ENCODE assay signal across 19 mouse cellular contexts in genomic region chr7:137002431-137002830, GRCm38 (mm10).
DNase-seq lines count a peak whose midpoint lies in the region; ATAC-seq and TF ChIP-seq lines count a peak whose summit lies in the region.
"Had no signal": no experiment of that assay in that cellular context is flagged by ENCODE, and none has a peak within 500 bp of the region (broad histone marks: within the 10 kb centered on the region; RNA-seq: fewer than 3 reads in every experiment).

No protein-coding gene starts in this region.

- 0 out of 2 replicates have a peak, but pooled peaks cover 3% of the 10 kb centered on the region for H3K27me3 ChIP-seq in hindbrain, embryonic 13.5 days
- H3K27me3 ChIP-seq in hindbrain, embryonic 12.5 days = no peaks in the 10 kb centered on the region
- H3K27me3 ChIP-seq in lung, embryonic 14.5 days (ENCODE audit: insufficient read depth, low read length) = no peaks in the 10 kb centered on the region
- H3K27me3 ChIP-seq: CH12.LX; embryonic facial prominence, embryonic 12.5 days; Patski had no signal

- peaks cover 52% of the 10 kb centered on the region for H3K4me1 ChIP-seq in hindbrain, embryonic 13.5 days (replicated peaks)
- peaks cover 32% of the 10 kb centered on the region for H3K4me1 ChIP-seq in hindbrain, embryonic 12.5 days
- H3K4me1 ChIP-seq in lung, embryonic 14.5 days (ENCODE audit: insufficient read depth) = peaks cover 5% of the 10 kb centered on the region; the same call in 1 of the 2 replicates

- no peak for ATAC-seq in hindbrain, embryonic 13.5 days (ENCODE audit: low FRiP score)
- no peak for ATAC-seq in hindbrain, embryonic 12.5 days (ENCODE audit: low FRiP score)
- no peak for ATAC-seq in lung, embryonic 14.5 days (ENCODE audit: insufficient read depth)
- ATAC-seq: activated CD4-positive, CD25-positive, alpha-beta regulatory T cell, adult 4 months; forebrain, postnatal 0 days; hindbrain, embryonic 16.5 days; inflammation-experienced regulatory T-cells, adult 6 months; Patski had no signal

- H3K9ac ChIP-seq in hindbrain, embryonic 13.5 days = no peak overlapping the region
- no peak overlapping the region for H3K9ac ChIP-seq in hindbrain, embryonic 12.5 days
- no peak overlapping the region for H3K9ac ChIP-seq in lung, embryonic 14.5 days
- H3K9ac ChIP-seq: embryonic facial prominence, embryonic 12.5 days; forebrain, postnatal 0 days had no signal

- peak; percentile 4 for DNase-seq in lung, embryonic 14.5 days
- DNase-seq in lung, postnatal 25 days (ENCODE audit: low spot score) = no peak
- DNase-seq in brain, adult 2 months (ENCODE audit: low read depth, low spot score) = peak; percentile 3
- DNase-seq in brain, embryonic 18.5 days (ENCODE audit: low read depth, low spot score) = peak; percentile 16
- DNase-seq in right cerebral cortex, postnatal 25 days = no peak
- DNase-seq: cerebellum, adult 11 months; cerebellum, adult 9-10 months; cerebellum, postnatal 25 days; gastrocnemius, postnatal 14 days had no signal

- 48% methylated on average over 3 of the region's 3 CpGs for WGBS in hindbrain, embryonic 13.5 days
- WGBS in hindbrain, embryonic 12.5 days = 54% methylated on average over 3 of the region's 3 CpGs
- WGBS in lung, embryonic 14.5 days = 78% methylated on average over 3 of the region's 3 CpGs

- TF ChIP-seq CTCF in lung, embryonic 14.5 days (IDR thresholded peaks at IDR 0.05; ENCODE audit: low read depth) = no peak

- H3K4me2 ChIP-seq in hindbrain, embryonic 13.5 days = no peak overlapping the region
- H3K4me2 ChIP-seq in hindbrain, embryonic 12.5 days (replicated peaks) = no peak overlapping the region
- H3K4me2 ChIP-seq in lung, embryonic 14.5 days = no peak overlapping the region
- H3K4me2 ChIP-seq: embryonic facial prominence, embryonic 12.5 days had no signal

- H3K27ac ChIP-seq in hindbrain, embryonic 13.5 days = peak overlapping the region; percentile 60
- H3K27ac ChIP-seq in hindbrain, embryonic 12.5 days = no peak overlapping the region
- H3K27ac ChIP-seq in lung, embryonic 14.5 days (ENCODE audit: low read depth) = no peak overlapping the region
- H3K27ac ChIP-seq: embryonic facial prominence, embryonic 12.5 days; heart, embryonic 10.5 days had no signal

- H3K9me3 ChIP-seq in hindbrain, embryonic 13.5 days = no peaks in the 10 kb centered on the region
- no peaks in the 10 kb centered on the region for H3K9me3 ChIP-seq in hindbrain, embryonic 12.5 days (replicated peaks)
- no peaks in the 10 kb centered on the region for H3K9me3 ChIP-seq in lung, embryonic 14.5 days (ENCODE audit: low read depth, low read length)
- H3K9me3 ChIP-seq: embryonic facial prominence, embryonic 12.5 days; heart, embryonic 10.5 days had no signal

- H3K36me3 ChIP-seq in hindbrain, embryonic 13.5 days = no peaks in the 10 kb centered on the region
- no peaks in the 10 kb centered on the region for H3K36me3 ChIP-seq in hindbrain, embryonic 12.5 days
- no peaks in the 10 kb centered on the region for H3K36me3 ChIP-seq in lung, embryonic 14.5 days (ENCODE audit: insufficient read depth)
- H3K36me3 ChIP-seq: embryonic facial prominence, embryonic 12.5 days; heart, embryonic 10.5 days had no signal

- no peak overlapping the region for H3K4me3 ChIP-seq in hindbrain, embryonic 13.5 days
- H3K4me3 ChIP-seq in hindbrain, embryonic 12.5 days = no peak overlapping the region
- no peak overlapping the region for H3K4me3 ChIP-seq in lung, embryonic 14.5 days (ENCODE audit: low read depth, low read length)
- H3K4me3 ChIP-seq: embryonic facial prominence, embryonic 12.5 days; heart, embryonic 10.5 days had no signal

Comparison
In these comparisons a context has a peak if more than half of its experiments do, and no peak if none do; other contexts are left out.
1. DNase-seq: peak in lung, embryonic 14.5 days (single experiment), brain, adult 2 months (single experiment) and brain, embryonic 18.5 days (single experiment); none in lung, postnatal 25 days (single experiment) and right cerebral cortex, postnatal 25 days (single experiment).